Mouse (Mus musculus) heart, adult 2 months (tissue): ENCODE results near the gene Rtcb.

Experiments
- CTCF ChIP-seq: fragments of 200-600 bp; IDR thresholded peaks from 2 replicates; pipeline ENCODE4 v1.8.1; 2022; ENCODE audit warnings: antibody characterized with exemption, mild to moderate bottlenecking, moderate library complexity
- POLR2A ChIP-seq: fragments of 200-500 bp; IDR thresholded peaks from 2 replicates; pipeline ENCODE4 v1.6.1; 2011; ENCODE audit warnings: mild to moderate bottlenecking, low read depth, low read length, control low read depth; ENCODE audit not compliant: insufficient read depth

GRCm38 (mm10) chr10:85964316-85964715 lies 6.7 kb upstream of the Rtcb start:
- TF ChIP-seq POLR2A (no peak), CTCF (no peak)
